Mouse (Mus musculus) left cerebral cortex, postnatal 25 days (tissue): ENCODE results near the gene Bub1. TPM values are rescaled to one million over a fixed set of nuclear protein-coding genes. Genes with fewer than 3 reads are reported as not detected.

Source experiments
- DNase-seq, 2 experiments: peaks; one replicate each; pipeline ENCODE4 v3.0.0; 2022; ENCODE audit warnings: low spot score in 2 of 2, mixed read lengths in 1 of 2
- intact Hi-C: fragments of 180-260 bp; cut with DNase I; formaldehyde crosslinking; loops from one replicate; pipeline ENCODE4 v1.15.1; 2025
- total RNA-seq, 2 experiments: library from RNA; stranded (reverse); gene quantifications; 2 replicates each; pipeline ENCODE4 v1.2.3; 2021

The Bub1 gene
- total RNA-seq, 2 experiments from 2014 or later = 0.09 TPM; not detected in 1

DNA sequence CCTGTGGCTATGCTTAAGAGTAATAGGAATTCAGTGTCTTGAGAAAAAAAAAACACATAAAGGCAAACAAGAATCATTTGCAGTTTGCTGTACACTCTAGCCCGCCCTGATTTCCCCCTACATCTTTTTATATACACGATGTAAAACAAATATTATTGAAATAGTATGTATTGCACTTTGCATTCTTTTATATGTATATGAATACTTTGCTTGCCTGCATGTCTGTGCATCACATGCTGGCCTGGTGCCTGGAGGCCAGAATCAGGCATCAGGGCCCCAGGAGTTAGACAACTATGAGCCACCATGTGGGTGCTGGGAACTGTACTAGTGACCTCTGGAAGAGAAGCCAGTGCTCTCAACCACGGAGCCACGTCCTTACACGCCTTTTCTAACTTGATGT, 44.4 kb downstream of the Bub1 start:
- intact Hi-C loops = no loop called here
- DNase-seq = no peak

DNA sequence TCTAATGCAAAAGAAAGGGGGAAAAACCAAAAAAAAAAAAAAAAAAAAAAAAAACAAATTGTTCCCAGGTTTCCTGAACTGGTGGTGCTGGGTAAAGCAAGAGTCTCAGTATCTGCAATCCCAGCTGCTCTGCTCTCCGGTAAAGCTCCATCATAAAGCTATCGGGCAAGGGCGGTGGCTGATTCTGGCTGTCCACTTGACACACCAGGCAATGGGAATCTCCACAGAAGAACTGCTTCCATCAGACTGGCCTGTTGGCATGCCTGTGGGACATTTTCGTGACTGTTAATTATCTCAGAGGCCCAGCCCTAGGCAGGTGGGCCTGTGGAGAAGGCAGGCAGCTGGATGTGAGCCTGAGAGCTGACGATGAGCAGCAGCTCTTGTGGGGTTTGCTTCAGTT, 53.2 kb downstream of the Bub1 start:
- intact Hi-C loops = no loop called here
- no peak for DNase-seq

DNA sequence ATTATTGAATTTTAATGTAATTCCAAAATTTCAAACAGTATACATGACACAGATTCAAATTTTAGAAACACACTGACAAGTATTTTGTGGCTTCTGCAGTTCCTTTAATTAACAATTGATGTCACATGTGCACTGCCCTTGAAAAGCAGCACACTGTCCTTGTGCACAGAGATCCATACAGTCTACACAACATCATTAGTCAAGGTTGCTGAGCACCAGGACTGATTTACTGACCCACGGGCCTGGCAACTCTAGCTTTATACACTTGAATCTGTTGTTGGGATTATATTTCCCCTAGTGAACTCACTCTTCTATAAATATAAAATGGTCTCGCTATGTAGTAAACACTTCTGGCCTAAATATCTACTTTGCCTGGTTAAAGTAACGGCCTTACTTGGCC, 56.7 kb downstream of the Bub1 start:
- intact Hi-C loops = no loop called here
- DNase-seq = no peak

- intact Hi-C loops = no loop called here
- no peak for DNase-seq
Measured at GRCm38 (mm10) chr2:127774578-127774941, 57.1 kb downstream of the Bub1 start.

DNA sequence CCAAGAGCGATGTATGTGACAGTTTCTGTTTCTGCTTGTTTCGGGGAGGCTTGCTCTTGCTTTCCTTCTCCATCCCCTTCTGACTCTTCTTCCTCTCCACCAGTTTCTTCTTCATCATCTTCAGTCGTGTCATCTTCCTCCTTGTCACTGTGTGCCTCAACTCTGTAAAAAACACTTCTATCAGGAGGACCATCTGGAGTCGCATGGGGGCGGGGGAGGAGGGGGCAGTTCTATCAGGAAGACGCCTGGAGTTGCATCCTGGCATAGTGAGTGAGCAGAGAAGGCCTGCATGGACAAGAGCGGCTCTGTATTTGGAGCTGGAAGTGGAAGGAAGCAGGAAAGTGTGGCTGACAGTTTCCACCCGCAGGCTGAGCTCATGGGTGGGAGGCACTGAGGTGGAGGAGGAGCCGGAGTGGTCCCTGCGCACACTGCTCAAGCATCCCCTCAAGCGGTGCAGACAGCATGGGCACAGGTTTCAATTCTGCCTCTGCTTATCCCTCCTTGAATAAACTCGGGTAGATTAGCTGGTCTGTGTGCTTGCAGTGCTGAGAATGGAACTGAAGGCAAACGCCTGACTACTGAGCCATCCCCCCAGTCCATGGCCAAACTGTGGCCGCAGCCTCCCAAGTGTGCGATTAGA, 57.6 kb downstream of the Bub1 start:
- intact Hi-C loops = no loop called here
- peak in 1 of 2 experiments; percentile 37 for DNase-seq

DNA sequence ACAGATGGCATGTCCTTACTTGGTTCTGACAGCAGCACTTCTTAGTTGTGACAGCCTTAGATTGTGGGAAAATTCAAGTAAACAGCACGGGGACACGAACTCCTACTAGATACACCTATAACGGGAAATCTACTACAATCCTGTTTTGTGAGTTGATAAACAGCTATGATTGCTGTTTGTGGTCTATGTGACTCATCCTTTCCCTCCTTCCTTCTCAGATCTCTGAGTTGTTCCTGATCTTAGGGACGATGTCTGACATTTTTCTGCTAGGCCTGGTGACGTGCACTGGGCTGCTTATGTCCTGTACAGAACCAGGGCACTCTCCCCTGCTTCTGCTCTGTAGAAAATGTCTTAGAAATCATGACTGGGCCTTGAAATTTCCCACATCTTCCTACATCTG, 70.1 kb downstream of the Bub1 start:
- intact Hi-C loops = no loop called here
- DNase-seq = no peak

- intact Hi-C loops = no loop called here
- no peak for DNase-seq
Measured at GRCm38 (mm10) chr2:127760429-127761000, 71.2 kb downstream of the Bub1 start.

DNA sequence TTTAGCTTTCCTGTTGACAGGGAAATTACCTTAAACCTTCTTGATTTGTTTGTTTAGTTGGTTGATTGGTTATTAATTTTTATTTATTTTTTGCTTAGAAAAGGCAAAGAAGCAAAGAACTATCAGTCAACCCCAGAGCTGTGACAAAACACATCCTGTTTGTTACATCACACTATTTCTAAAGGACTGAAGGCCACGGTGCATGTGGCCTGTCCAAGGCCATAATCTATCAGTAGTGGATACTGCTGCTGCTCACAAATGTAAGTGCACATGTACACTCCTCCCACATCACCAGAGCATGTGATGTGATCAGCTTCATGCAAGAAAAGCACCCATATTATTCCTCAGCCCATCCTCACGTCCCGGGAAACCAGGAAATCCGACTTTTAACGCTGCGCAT, 71.7 kb downstream of the Bub1 start:
- no peak for DNase-seq
- intact Hi-C loops = no loop called here

DNA sequence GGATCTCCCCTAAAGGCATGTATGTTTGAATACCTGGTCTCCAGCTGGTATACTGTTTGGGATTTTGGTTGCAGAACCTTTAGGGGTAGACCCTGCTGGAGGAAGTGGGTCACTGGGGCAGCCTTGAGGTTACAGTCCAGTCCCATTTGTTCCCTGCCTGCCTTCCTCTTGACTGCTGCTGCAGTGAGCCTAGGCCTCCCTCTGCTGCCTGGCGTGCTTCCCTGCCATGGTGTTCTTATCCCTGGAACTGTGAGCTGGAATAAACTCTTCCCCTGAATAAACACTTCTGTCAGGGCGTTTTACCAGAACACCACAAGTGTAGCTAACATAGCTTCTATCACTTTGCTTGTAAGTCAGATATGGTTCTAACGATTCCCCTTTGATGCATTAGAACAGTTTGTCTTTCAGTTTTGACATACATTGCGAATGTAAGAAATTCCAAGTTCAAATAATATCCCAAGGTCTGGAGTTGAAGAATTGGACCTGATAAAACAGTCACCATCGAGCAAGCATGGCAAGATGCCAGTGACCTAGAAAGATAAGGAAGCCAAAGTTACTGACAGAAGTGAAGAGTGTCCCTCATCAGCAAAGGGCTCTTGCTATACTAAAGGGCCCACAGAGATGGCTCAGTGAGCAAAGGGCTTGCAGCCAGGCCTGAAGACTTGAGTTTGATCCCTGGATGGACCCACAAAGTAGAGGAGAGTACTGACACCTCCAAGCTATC, 72.3 kb downstream of the Bub1 start:
- DNase-seq = no peak
- intact Hi-C loops = no loop called here

DNA sequence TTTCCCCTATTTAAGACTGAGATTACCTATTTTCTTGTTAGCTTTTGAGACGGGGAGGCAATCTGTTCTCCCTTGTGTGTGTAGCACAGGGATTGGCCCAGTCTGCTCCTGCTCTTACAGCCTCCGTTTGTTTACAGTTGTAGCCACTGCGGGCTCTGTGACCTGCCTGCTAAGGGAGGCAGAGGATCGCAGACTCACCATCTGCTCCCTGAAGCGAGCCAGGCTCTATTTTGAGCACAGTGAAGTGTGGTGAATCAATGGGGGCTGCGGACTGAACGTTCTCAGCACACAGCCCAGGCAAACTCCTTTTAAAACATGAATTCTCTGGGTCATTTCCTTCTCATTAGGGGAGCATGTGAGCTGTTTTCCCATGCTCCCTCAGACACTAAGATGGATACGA, 74.5 kb downstream of the Bub1 start:
- DNase-seq = peak; percentile 54 to 56
- intact Hi-C loops = no loop called here

DNA sequence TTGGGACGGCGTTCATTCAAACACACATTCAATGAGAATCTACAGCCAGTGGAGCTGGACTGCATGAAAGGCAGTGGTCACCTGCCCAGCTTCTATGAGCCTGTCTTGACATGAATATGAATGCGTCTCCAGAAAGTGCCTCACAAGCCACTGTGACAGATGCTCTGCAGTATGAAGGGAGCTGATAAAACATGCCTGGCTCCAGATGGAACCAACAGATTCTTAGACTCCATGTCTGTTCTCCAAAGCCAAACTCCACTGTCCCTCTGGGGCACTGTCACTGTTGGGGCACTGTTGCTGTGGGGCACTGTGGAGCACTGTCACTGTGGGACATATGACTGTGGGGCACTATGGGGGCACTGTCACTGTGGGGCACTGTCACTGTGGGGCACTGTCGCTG, 77.6 kb downstream of the Bub1 start:
- intact Hi-C loops = no loop called here
- DNase-seq = no peak

DNA sequence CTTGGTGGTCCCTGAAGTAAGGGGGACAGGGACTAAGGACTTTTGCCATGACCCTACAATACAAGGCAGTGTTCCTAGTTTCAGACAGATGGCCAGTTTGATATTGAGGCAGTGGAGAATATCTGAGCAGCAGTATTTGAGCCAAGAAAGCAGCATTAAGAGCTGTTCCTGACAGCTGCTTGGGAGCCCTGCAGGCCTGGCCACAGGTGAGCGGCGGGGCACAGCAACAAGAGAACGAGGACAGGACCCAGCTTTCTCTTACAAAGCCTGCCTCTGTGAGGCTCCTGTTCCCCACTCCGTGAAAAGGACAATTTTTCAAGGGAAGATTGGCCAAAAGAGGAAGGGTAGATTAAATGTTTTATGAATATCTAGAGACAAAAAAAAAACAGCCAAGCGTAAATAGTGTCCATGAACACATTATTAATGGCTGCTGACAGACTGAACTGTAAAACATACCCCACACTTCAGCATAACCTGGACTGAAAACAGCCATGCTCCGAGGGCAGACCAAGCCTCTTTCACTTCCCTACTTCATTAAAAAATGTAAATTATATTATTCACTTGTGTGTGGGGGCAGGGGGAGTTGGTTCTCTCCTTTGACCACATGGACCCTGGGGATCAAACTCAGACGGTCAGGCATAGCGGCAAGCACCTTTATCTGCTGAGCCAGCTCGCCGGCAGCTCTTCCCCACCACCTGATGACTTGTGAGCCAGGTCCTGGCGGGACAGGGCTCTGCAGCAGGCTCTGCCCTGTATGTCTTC, 79.6 kb downstream of the Bub1 start:
- intact Hi-C loops = no loop called here
- no peak for DNase-seq

Other genes with a start within 250 kb of the Bub1 start
- 1 to 10 TPM; 7.1 to 7.9 TPM for gene Zfp661, start 244.8 kb downstream of the Bub1 start, total RNA-seq
- gene Mrps5, start 244.6 kb downstream of the Bub1 start, total RNA-seq = 10 to 100 TPM; 87.7 to 89.0 TPM
- 100 to 1,000 TPM; 100 to 125 TPM for gene Mal, start 175.2 kb downstream of the Bub1 start, total RNA-seq
- 1 to 10 TPM in 1 of 2 experiments, under 1 TPM in 1; 0.99 to 1.1 TPM for gene Mall, start 101.9 kb downstream of the Bub1 start, total RNA-seq
- 10 to 100 TPM; 18.8 to 19.3 TPM for gene Nphp1, start 43.0 kb downstream of the Bub1 start, total RNA-seq
- 10 to 100 TPM; 47.0 to 49.2 TPM for gene Mtln, start 39.4 kb downstream of the Bub1 start, total RNA-seq
- gene Acoxl, start 7.0 kb upstream of the Bub1 start, total RNA-seq = not detected